Mouse (Mus musculus) intestine, postnatal 0 days (tissue): ENCODE results near the gene Atxn7l3. TPM values are rescaled to one million over a fixed set of nuclear protein-coding genes. Genes with fewer than 3 reads are reported as not detected.

ENCODE experiments used
- ATAC-seq: fragments of 200-750 bp; cut with Nextera tagmentation; 2 replicates; pipeline ENCODE4 v1.8.0; 2017; ENCODE audit warnings: mild to moderate bottlenecking, moderate TSS enrichment, moderate library complexity
- H3K27ac ChIP-seq: fragments of 300-500 bp; sonication (generic); 2 replicates; pipeline ENCODE4 v1.5.1; 2014; ENCODE audit warnings: mild to moderate bottlenecking, low read depth, low read length, moderate library complexity
- H3K27me3 ChIP-seq: fragments of 300-500 bp; sonication (generic); replicated peaks from 2 replicates; pipeline ENCODE4 v1.6.1; 2014; ENCODE audit warnings: low read length, mixed read lengths; ENCODE audit not compliant: control insufficient read depth, insufficient read depth
- H3K36me3 ChIP-seq: fragments of 300-500 bp; sonication (generic); 2 replicates; pipeline ENCODE4 v1.6.1; 2014; ENCODE audit warnings: mild to moderate bottlenecking, moderate library complexity; ENCODE audit not compliant: control insufficient read depth, insufficient read depth
- H3K4me1 ChIP-seq: fragments of 300-500 bp; sonication (generic); replicated peaks from 2 replicates; pipeline ENCODE4 v1.6.1; 2014; ENCODE audit warnings: antibody characterized with exemption, low read length, mixed read lengths; ENCODE audit not compliant: control insufficient read depth, insufficient read depth
- H3K4me2 ChIP-seq: fragments of 300-500 bp; sonication (generic); replicated peaks from 2 replicates; pipeline ENCODE4 v1.6.1; 2014; ENCODE audit warnings: low read depth, mild to moderate bottlenecking, moderate library complexity
- H3K4me3 ChIP-seq: fragments of 300-500 bp; sonication (generic); 2 replicates; pipeline ENCODE4 v1.5.1; 2014; ENCODE audit warnings: low read depth, low read length
- H3K9ac ChIP-seq: fragments of 300-500 bp; sonication (generic); 2 replicates; pipeline ENCODE4 v1.6.1; 2014; ENCODE audit warnings: mild to moderate bottlenecking, low read depth, low read length
- H3K9me3 ChIP-seq: fragments of 300-500 bp; sonication (generic); 2 replicates; pipeline ENCODE4 v1.6.1; 2016; ENCODE audit warnings: mixed run types; ENCODE audit not compliant: control insufficient read depth
- CTCF ChIP-seq: sonication (generic); IDR thresholded peaks from 2 replicates; pipeline ENCODE4 v1.5.1; 2016; ENCODE audit warnings: low read depth, mild to moderate bottlenecking, control low read depth, antibody characterized with exemption, moderate library complexity
- WGBS: fragments of 180-500 bp; shearing (Covaris S2); extraction: QIAGEN DNeasy Blood & Tissue Kit; methylation state at CpG from one replicate; pipeline ENCODE4 v1.1.7; 2014; 5-methylcytosine and 5-hydroxymethylcytosine counted together
- polyA plus RNA-seq: library from polyadenylated mRNA; unstranded; fragments of >200 nt; fragmentation: Nextera tagmentation; extraction: Ambion mirVana; gene quantifications from 2 replicates; pipeline ENCODE4 v1.2.1, GENCODE M21; 2015

Gene Atxn7l3
- 8.6 and 10.5 TPM in 2 replicates for polyA plus RNA-seq

GRCm38 (mm10) chr11:102296491-102297472, at the start of gene Atxn7l3:
Gene Atxn7l3, minus strand, starts transcription at chr11:102296631.
- Histone ChIP-seq H3K4me2 (peak within 1 kb of the TSS; percentile 81), H3K9me3 (no peaks in the 10 kb centered on the region), H3K36me3 (peaks cover 27% of the 10 kb centered on the region), H3K4me1 (no peaks in the 10 kb centered on the region), H3K9ac (peak within 1 kb of the TSS; percentile 92), H3K27me3 (no peaks in the 10 kb centered on the region), H3K27ac (peak within 1 kb of the TSS; percentile 97), H3K4me3 (peak within 1 kb of the TSS; percentile 83)
- no peak for TF ChIP-seq CTCF
- ATAC-seq: peak; percentile 94
- WGBS: under 1% methylated on average over 57 of the region's 125 CpGs

- Histone ChIP-seq H3K4me3 (no peak overlapping the region), H3K27me3 (no peaks in the 10 kb centered on the region), H3K4me1 (no peaks in the 10 kb centered on the region), H3K9me3 (no peaks in the 10 kb centered on the region), H3K27ac (no peak overlapping the region), H3K9ac (no peak overlapping the region), H3K4me2 (no peak overlapping the region), H3K36me3 (no peaks in the 10 kb centered on the region)
- no peak for ATAC-seq
- TF ChIP-seq CTCF: no peak
- WGBS: 89% methylated on average over 3 of the region's 3 CpGs
Measured at GRCm38 (mm10) chr11:102344458-102344857, 48.0 kb upstream of the Atxn7l3 start.

- Histone ChIP-seq H3K4me1 (no peaks in the 10 kb centered on the region; the same call in 1 of the 2 replicates), H3K4me3 (no peak overlapping the region), H3K4me2 (no peak overlapping the region), H3K36me3 (no peaks in the 10 kb centered on the region), H3K9me3 (no peaks in the 10 kb centered on the region), H3K27ac (no peak overlapping the region), H3K27me3 (no peaks in the 10 kb centered on the region), H3K9ac (no peak overlapping the region)
- no peak for ATAC-seq
- 77% methylated on average over 12 of the region's 12 CpGs for WGBS
- no peak for TF ChIP-seq CTCF
Measured at GRCm38 (mm10) chr11:102342742-102343141, 46.3 kb upstream of the Atxn7l3 start.

- Histone ChIP-seq H3K27ac (no peak overlapping the region), H3K4me2 (no peak overlapping the region), H3K9me3 (no peaks in the 10 kb centered on the region), H3K27me3 (no peaks in the 10 kb centered on the region), H3K4me3 (no peak overlapping the region), H3K9ac (no peak overlapping the region), H3K4me1 (no peaks in the 10 kb centered on the region; the same call in 1 of the 2 replicates), H3K36me3 (no peaks in the 10 kb centered on the region)
- no peak for ATAC-seq
- 78% methylated on average over 4 of the region's 4 CpGs for WGBS
- no peak for TF ChIP-seq CTCF
Measured at GRCm38 (mm10) chr11:102341101-102341500, 44.7 kb upstream of the Atxn7l3 start.

GRCm38 (mm10) chr11:102339624-102340023, 43.2 kb upstream of the Atxn7l3 start:
- Histone ChIP-seq H3K4me1 (no peaks in the 10 kb centered on the region; the same call in 1 of the 2 replicates), H3K36me3 (no peaks in the 10 kb centered on the region), H3K9ac (no peak overlapping the region), H3K27me3 (no peaks in the 10 kb centered on the region), H3K27ac (no peak overlapping the region), H3K4me3 (no peak overlapping the region), H3K9me3 (no peaks in the 10 kb centered on the region), H3K4me2 (no peak overlapping the region)
- peak; percentile 43 for TF ChIP-seq CTCF
- WGBS: 66% methylated on average over 4 of the region's 4 CpGs
- no peak for ATAC-seq

- Histone ChIP-seq H3K4me3 (no peak overlapping the region), H3K36me3 (no peaks in the 10 kb centered on the region), H3K9me3 (no peaks in the 10 kb centered on the region), H3K9ac (no peak overlapping the region), H3K4me2 (no peak overlapping the region), H3K27ac (no peak overlapping the region), H3K4me1 (no peaks in the 10 kb centered on the region; the same call in 1 of the 2 replicates), H3K27me3 (no peaks in the 10 kb centered on the region)
- TF ChIP-seq CTCF: no peak
- no peak for ATAC-seq
- 71% methylated on average over 11 of the region's 11 CpGs for WGBS
Measured at GRCm38 (mm10) chr11:102339195-102339594, 42.8 kb upstream of the Atxn7l3 start.
